Mouse (Mus musculus): ENCODE data around the gene Ctso. TPM values are rescaled to one million over a fixed set of nuclear protein-coding genes. Genes with fewer than 3 reads are reported as not detected.

Ctso gene
- polyA plus RNA-seq, 1 experiment = 2.3 TPM

- H3K27me3 ChIP-seq (ENCODE audit: control insufficient read depth, insufficient read depth, low read length) = no peaks in the 10 kb centered on the region
- H3K27ac ChIP-seq (ENCODE audit: insufficient read depth, low read depth, low read length) = no peak overlapping the region
- no peak overlapping the region for H3K4me3 ChIP-seq (ENCODE audit: low read depth, low read length)
- H3K4me1 ChIP-seq (ENCODE audit: control insufficient read depth, insufficient read depth, insufficient read length, low read length) = no peaks in the 10 kb centered on the region; the same call in 1 of the 2 replicates
- H3K36me3 ChIP-seq (ENCODE audit: control insufficient read depth, insufficient read depth, low read length) = peaks cover 14% of the 10 kb centered on the region
- TF ChIP-seq POLR2A (IDR thresholded peaks at IDR 0.05; ENCODE audit: low read depth, low read length) (no peak), CTCF (IDR thresholded peaks at IDR 0.05; ENCODE audit: extremely low read depth, insufficient read length, insufficient replicate concordance, low read depth, low read length) (no peak)
- 77% methylated on average over 1 of the region's 1 CpGs for WGBS
Measured at GRCm38 (mm10) chr3:81949048-81949447, 16.6 kb downstream of the Ctso start.

GRCm38 (mm10) chr3:81951785-81952184 lies 19.4 kb downstream of the Ctso start:
- 73% methylated on average over 2 of the region's 2 CpGs for WGBS

GRCm38 (mm10) chr3:81957484-81957883 lies 25.1 kb downstream of the Ctso start:
- Histone ChIP-seq H3K27me3 (ENCODE audit: control insufficient read depth, insufficient read depth, low read length) (no peaks in the 10 kb centered on the region), H3K4me3 (ENCODE audit: low read depth, low read length) (no peak overlapping the region), H3K27ac (ENCODE audit: insufficient read depth, low read depth, low read length) (no peak overlapping the region), H3K4me1 (ENCODE audit: control insufficient read depth, insufficient read depth, insufficient read length, low read length) (no peaks in the 10 kb centered on the region), H3K36me3 (ENCODE audit: control insufficient read depth, insufficient read depth, low read length) (peaks cover 7% of the 10 kb centered on the region)
- no peak for TF ChIP-seq POLR2A (IDR thresholded peaks at IDR 0.05; ENCODE audit: low read depth, low read length)
- no peak for TF ChIP-seq CTCF (IDR thresholded peaks at IDR 0.05; ENCODE audit: extremely low read depth, insufficient read length, insufficient replicate concordance, low read depth, low read length)
- WGBS = 89% methylated on average over 5 of the region's 5 CpGs

More at GRCm38 (mm10) chr3:81951785-81952184, 19.4 kb downstream of the Ctso start:
- no peak overlapping the region for H3K27ac ChIP-seq (ENCODE audit: insufficient read depth, low read depth, low read length)
- H3K4me1 ChIP-seq (ENCODE audit: control insufficient read depth, insufficient read depth, insufficient read length, low read length) = no peaks in the 10 kb centered on the region
- no peak overlapping the region for H3K4me3 ChIP-seq (ENCODE audit: low read depth, low read length)
- no peaks in the 10 kb centered on the region for H3K27me3 ChIP-seq (ENCODE audit: control insufficient read depth, insufficient read depth, low read length)
- peaks cover 14% of the 10 kb centered on the region for H3K36me3 ChIP-seq (ENCODE audit: control insufficient read depth, insufficient read depth, low read length)
- TF ChIP-seq CTCF (IDR thresholded peaks at IDR 0.05; ENCODE audit: extremely low read depth, insufficient read length, insufficient replicate concordance, low read depth, low read length) (no peak), POLR2A (IDR thresholded peaks at IDR 0.05; ENCODE audit: low read depth, low read length) (no peak)

GRCm38 (mm10) chr3:81961336-81961735 lies 28.9 kb downstream of the Ctso start:
- no peak for TF ChIP-seq POLR2A (IDR thresholded peaks at IDR 0.05; ENCODE audit: low read depth, low read length)
- no peak for TF ChIP-seq CTCF (IDR thresholded peaks at IDR 0.05; ENCODE audit: extremely low read depth, insufficient read length, insufficient replicate concordance, low read depth, low read length)
- H3K4me1 ChIP-seq (ENCODE audit: control insufficient read depth, insufficient read depth, insufficient read length, low read length) = no peaks in the 10 kb centered on the region
- no peak overlapping the region for H3K27ac ChIP-seq (ENCODE audit: insufficient read depth, low read depth, low read length)
- 81% methylated on average over 5 of the region's 5 CpGs for WGBS
- no peaks in the 10 kb centered on the region for H3K27me3 ChIP-seq (ENCODE audit: control insufficient read depth, insufficient read depth, low read length)
- H3K4me3 ChIP-seq (ENCODE audit: low read depth, low read length) = no peak overlapping the region
- H3K36me3 ChIP-seq (ENCODE audit: control insufficient read depth, insufficient read depth, low read length) = no peaks in the 10 kb centered on the region

GRCm38 (mm10) chr3:81963768-81964167 lies 31.4 kb downstream of the Ctso start:
- H3K4me1 ChIP-seq (ENCODE audit: control insufficient read depth, insufficient read depth, insufficient read length, low read length) = no peaks in the 10 kb centered on the region
- no peak overlapping the region for H3K4me3 ChIP-seq (ENCODE audit: low read depth, low read length)
- TF ChIP-seq POLR2A (IDR thresholded peaks at IDR 0.05; ENCODE audit: low read depth, low read length) = no peak
- TF ChIP-seq CTCF (IDR thresholded peaks at IDR 0.05; ENCODE audit: extremely low read depth, insufficient read length, insufficient replicate concordance, low read depth, low read length) = no peak
- 70% methylated on average over 5 of the region's 5 CpGs for WGBS
- H3K27ac ChIP-seq (ENCODE audit: insufficient read depth, low read depth, low read length) = no peak overlapping the region
- H3K27me3 ChIP-seq (ENCODE audit: control insufficient read depth, insufficient read depth, low read length) = no peaks in the 10 kb centered on the region
- no peaks in the 10 kb centered on the region for H3K36me3 ChIP-seq (ENCODE audit: control insufficient read depth, insufficient read depth, low read length)

GRCm38 (mm10) chr3:81964596-81964995 lies 32.2 kb downstream of the Ctso start:
- Histone ChIP-seq H3K4me1 (ENCODE audit: control insufficient read depth, insufficient read depth, insufficient read length, low read length) (no peaks in the 10 kb centered on the region), H3K36me3 (ENCODE audit: control insufficient read depth, insufficient read depth, low read length) (no peaks in the 10 kb centered on the region), H3K27ac (ENCODE audit: insufficient read depth, low read depth, low read length) (no peak overlapping the region), H3K27me3 (ENCODE audit: control insufficient read depth, insufficient read depth, low read length) (no peaks in the 10 kb centered on the region), H3K4me3 (ENCODE audit: low read depth, low read length) (no peak overlapping the region)
- TF ChIP-seq CTCF (IDR thresholded peaks at IDR 0.05; ENCODE audit: extremely low read depth, insufficient read length, insufficient replicate concordance, low read depth, low read length) = no peak
- no peak for TF ChIP-seq POLR2A (IDR thresholded peaks at IDR 0.05; ENCODE audit: low read depth, low read length)
- WGBS = 58% methylated on average over 3 of the region's 3 CpGs

- 40% methylated on average over 4 of the region's 4 CpGs for WGBS
Measured at GRCm38 (mm10) chr3:81975607-81976006, 43.2 kb downstream of the Ctso start.

More at GRCm38 (mm10) chr3:81975607-81976006, 43.2 kb downstream of the Ctso start:
- TF ChIP-seq CTCF (IDR thresholded peaks at IDR 0.05; ENCODE audit: extremely low read depth, insufficient read length, insufficient replicate concordance, low read depth, low read length) (no peak), POLR2A (IDR thresholded peaks at IDR 0.05; ENCODE audit: low read depth, low read length) (no peak)
- Histone ChIP-seq H3K27me3 (ENCODE audit: control insufficient read depth, insufficient read depth, low read length) (no peaks in the 10 kb centered on the region), H3K4me1 (ENCODE audit: control insufficient read depth, insufficient read depth, insufficient read length, low read length) (no peaks in the 10 kb centered on the region), H3K27ac (ENCODE audit: insufficient read depth, low read depth, low read length) (no peak overlapping the region), H3K36me3 (ENCODE audit: control insufficient read depth, insufficient read depth, low read length) (no peaks in the 10 kb centered on the region), H3K4me3 (ENCODE audit: low read depth, low read length) (no peak overlapping the region)

All from small intestine, adult 2 months (tissue).